Mouse (Mus musculus): ENCODE data around the gene Tmem205.
A peak's percentile ranks its signal among the peaks of the same experiment; 100 is the strongest.

Gene Tmem205

DNA sequence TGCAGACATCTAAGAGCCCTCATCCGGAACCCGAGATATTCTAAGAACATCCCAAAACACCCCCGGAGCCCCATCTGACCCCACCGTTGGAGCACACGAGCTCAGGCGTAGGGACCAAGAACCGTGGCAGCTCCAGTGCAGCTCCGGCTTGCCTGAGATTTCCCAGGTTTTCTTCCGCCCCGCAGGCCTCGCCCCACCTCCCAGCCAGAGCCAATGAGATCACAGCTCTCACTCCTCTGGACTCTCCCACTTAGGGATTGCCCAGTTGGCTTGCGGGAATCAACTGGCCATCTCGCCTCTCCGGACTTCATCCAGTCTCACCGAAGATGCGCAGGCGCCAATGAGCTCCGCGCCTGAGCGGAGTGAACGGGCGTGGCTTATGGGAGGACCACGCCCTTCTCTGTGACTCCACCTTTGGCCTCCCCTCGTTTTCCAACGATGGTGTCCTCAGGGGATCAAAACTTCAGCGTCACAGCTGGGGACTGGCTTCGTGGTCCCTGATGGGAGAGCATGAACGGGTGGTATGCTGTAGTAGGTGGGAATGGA, at the start of gene Tmem205, which contains the start of gene Ccdc159:
TSS of gene Tmem205 (minus strand) at position 349 of the 546 bp plus-strand sequence.
TSS of gene Ccdc159 (plus strand) at position 264 of the 546 bp plus-strand sequence.
- DNase-seq (ENCODE audit: low spot score): no peak

DNA sequence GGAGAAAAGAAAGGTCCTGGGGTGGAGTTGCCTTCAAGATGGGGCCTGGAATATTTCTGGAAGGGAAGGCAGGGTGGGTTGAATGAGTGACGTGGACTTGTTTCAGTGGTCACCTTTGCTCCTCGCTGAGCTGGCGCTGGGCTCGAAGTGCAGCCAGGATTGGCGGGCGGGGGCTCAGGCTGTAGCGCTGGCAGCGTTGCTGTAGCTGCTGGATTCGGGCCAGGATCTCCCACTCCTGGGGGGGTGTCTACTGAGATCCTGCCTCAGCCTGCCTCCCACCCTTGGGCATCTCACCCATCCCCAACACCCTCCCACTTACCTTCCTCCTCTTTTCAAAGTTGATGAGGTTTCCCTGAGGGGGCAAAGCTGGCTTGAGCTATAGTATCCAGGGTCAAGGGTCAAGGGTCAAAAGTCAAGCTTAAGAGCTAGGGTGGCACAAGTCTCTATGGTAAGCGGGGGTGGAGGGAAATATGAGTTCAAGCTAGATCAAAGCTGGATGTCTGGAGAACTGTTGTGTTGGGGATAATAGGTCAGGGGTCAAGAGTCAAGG, 49.3 kb upstream of the Tmem205 start:
- DNase-seq (ENCODE audit: low spot score): no peak

GRCm38 (mm10) chr9:21969304-21969703, 41.9 kb upstream of the Tmem205 start:
- no peak for DNase-seq (ENCODE audit: low spot score)

GRCm38 (mm10) chr9:21968883-21969282, 41.5 kb upstream of the Tmem205 start:
- DNase-seq (ENCODE audit: low spot score): no peak

DNA sequence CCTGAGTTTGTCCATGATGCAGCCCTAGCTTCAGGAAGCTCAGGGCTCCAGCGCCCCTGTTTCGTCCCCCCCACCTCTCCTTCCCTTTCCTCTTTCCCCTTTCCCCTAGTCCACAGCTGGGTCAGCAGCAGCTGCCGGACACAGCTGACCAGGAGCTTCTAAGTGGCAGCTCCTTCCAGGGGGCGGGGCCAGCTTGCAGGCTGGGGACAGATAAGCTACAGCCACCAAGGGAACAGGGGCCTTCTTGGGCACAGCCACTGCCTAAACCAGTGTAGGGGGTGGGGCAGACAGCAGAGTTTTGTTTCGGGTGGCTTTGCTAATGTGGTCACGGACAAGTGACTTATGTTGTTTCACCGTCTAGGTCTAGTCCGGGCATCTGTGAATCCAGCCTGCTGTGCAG, 36.1 kb upstream of the Tmem205 start, which contains the start of gene Epor:
TSS of gene Epor (minus strand) at position 90 of the 400 bp plus-strand sequence.
- DNase-seq (ENCODE audit: low spot score): peak; percentile 72

DNA sequence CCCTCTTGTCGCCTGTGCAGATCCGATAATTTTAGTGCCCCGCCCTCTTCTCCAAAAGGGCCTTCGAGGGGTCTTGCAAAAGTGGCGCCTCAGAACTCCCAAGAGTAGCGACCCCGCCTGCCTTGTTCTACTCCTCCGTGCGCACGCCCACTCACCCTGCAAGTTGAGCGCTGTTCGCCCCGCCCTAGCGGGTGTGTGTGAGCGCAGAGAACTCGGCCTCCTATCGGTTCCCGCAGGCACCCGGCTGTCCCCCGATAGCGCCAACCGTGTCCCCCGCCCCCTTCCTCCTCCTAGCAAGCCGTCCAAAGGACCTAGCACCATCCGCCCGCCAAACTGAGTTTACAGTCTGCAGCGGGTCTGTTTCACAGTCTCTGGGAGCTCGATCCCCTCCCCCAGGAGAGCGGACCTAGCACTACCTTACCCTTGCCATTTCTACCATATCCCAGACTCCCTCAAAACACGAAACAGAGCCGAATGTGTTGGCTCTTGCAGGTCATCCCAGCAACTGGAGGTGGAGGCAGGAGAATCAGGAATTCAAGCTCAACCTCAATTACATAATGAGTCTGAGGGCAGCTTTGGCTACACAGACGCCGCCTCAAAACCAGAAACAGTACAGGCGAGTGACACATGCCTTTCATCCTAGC, 35.2 kb upstream of the Tmem205 start:
- peak; percentile 90 for DNase-seq (ENCODE audit: low spot score)

GRCm38 (mm10) chr9:21962010-21962409, 34.7 kb upstream of the Tmem205 start:
- no peak for DNase-seq (ENCODE audit: low spot score)

- no peak for DNase-seq (ENCODE audit: low spot score)
Measured at GRCm38 (mm10) chr9:21961366-21961980, 34.1 kb upstream of the Tmem205 start.

GRCm38 (mm10) chr9:21960558-21961208, 33.3 kb upstream of the Tmem205 start:
- no peak for DNase-seq (ENCODE audit: low spot score)

DNA sequence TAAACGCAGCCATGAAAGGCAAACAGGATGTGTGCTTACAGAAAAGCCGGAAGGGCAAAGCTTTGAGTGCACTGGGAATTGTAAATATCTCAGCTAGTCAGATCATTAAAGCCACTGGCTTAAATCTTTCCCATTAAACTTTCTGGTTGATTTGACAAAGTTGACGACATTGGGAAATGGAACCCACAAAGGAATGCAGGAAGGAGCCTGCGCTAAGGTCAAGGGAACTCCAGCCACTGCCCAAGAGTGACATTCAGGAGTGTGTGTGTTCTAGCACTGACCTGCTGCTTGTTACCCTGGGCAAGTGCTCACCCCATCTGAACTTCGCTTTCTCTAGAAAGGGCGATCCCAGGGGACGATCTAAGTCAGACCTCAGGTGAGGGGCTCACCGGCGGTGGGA, 32.8 kb upstream of the Tmem205 start:
- no peak for DNase-seq (ENCODE audit: low spot score)

- DNase-seq (ENCODE audit: low spot score): no peak
Measured at GRCm38 (mm10) chr9:21959244-21959643, 31.9 kb upstream of the Tmem205 start.

DNA sequence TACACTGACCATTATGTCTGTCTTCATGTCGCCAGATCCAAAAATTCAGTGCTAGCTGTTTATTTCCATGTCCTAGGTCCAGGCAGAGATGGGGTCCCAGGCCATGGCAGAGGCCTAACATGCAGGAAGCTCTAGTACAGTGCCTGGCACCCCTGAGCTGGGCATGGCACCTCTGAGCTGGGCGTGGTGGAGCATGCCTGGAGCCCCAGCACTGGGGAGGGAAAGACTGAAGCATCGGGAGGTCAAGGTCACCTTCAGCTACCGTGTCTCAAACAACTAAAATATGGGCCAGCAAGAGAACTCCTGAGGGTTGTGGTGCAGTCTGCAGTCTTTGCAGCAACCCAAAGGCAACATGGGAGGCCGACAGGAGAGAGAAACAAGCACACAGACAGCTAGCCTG, 31.0 kb upstream of the Tmem205 start:
- DNase-seq (ENCODE audit: low spot score): no peak

DNA sequence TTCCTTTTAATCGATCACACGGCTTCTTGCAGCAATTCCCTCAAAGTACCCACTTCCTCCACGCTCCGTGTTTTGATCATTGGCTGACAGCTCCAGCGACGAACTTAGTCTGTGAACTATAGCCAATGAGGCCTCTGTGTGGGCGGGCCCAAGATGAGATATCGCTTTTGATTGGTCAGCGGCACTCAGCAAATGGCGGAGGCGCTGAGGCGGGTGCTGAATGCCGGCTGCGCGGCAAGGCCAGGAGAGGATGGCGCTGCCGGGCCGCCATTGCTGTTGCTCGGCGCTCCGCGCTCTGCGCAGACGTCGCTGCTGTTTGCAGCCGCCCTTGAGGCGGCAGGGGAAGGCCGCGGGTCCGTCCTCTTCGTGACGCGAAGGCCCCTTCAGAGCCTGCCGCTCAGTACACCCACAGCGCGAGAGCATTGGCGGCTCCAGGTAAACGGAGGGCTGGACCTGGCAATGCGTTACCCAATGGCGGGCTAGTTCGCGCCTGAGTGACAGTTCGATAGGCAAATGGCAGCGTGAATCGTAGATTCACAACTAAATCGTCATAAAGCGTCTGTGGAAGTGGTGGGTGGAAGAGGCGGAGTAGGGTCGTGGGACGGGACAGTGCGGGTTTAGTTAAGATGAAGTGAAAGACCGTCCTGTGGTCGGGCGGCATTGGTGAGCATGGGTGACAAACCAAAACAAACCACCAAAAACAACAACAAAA, 28.4 kb upstream of the Tmem205 start, which contains the start of gene Swsap1:
TSS of gene Swsap1 (plus strand) at position 186 of the 712 bp plus-strand sequence.
- DNase-seq (ENCODE audit: low spot score): peak; percentile 99

- DNase-seq (ENCODE audit: low spot score): no peak
Measured at GRCm38 (mm10) chr9:21955225-21955569, 27.8 kb upstream of the Tmem205 start.

DNA sequence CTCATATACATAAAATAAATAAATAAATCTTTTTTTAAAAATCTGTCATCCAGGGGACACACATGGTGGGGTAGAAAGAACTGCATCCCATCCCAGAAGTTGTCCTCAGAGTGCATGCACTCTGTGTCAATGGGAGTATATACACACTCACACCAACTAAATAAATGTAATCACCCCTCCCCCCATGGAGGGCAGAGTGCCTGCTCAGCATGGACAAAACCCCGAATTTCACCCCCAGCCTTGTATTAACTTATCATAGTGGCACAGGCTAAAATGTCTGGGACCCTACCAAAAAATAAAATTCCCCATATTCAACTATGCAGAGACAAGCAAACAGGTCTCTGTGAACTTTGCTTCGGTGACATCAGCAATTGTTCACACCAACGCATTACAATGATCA, 27.3 kb upstream of the Tmem205 start:
- no peak for DNase-seq (ENCODE audit: low spot score)

GRCm38 (mm10) chr9:21953600-21953999, 26.2 kb upstream of the Tmem205 start:
- DNase-seq (ENCODE audit: low spot score): no peak

GRCm38 (mm10) chr9:21951977-21952376, 24.6 kb upstream of the Tmem205 start:
- no peak for DNase-seq (ENCODE audit: low spot score)

DNA sequence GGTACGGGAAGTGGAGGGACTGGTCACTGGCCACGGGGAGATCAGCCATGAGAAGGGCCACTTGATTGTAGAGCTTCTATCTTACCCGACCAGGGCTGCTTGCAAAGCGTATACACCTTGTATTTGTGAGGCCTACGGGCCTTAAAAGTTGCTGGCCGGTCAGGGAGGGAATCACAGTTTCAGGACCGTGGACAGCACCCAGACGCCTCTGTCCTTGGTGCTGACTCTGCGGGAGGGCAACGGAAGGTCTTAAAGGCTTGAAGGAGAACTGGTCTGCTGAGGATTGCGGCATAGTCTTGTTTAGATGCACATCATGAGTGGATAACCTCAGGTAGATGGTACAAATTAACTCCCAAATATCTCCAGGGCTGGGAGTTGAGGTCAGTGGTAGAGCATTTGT, 23.0 kb upstream of the Tmem205 start:
- peak; percentile 62 for DNase-seq (ENCODE audit: low spot score)

- no peak for DNase-seq (ENCODE audit: low spot score)
Measured at GRCm38 (mm10) chr9:21948790-21949189, 21.4 kb upstream of the Tmem205 start.

DNA sequence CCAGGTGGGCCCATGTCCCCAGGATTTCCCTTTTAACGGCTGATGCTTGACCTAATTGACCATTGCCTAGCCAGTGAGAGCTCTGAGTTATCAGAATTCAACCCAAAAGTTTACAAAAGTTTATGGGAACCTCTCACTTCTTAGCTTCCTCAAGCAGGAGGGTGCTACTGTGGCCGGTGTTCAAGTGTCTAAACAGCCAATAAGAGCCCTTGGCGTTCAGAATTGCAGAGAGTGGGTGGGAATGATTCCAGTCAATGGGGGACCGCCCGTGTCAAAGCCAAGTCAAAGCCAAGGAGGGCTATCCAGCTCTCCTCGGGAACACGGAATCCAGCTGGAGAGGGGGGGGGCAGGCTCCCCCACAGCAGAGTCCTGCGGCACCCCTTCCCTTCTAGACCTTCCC, 20.8 kb upstream of the Tmem205 start:
- DNase-seq (ENCODE audit: low spot score): no peak

DNA sequence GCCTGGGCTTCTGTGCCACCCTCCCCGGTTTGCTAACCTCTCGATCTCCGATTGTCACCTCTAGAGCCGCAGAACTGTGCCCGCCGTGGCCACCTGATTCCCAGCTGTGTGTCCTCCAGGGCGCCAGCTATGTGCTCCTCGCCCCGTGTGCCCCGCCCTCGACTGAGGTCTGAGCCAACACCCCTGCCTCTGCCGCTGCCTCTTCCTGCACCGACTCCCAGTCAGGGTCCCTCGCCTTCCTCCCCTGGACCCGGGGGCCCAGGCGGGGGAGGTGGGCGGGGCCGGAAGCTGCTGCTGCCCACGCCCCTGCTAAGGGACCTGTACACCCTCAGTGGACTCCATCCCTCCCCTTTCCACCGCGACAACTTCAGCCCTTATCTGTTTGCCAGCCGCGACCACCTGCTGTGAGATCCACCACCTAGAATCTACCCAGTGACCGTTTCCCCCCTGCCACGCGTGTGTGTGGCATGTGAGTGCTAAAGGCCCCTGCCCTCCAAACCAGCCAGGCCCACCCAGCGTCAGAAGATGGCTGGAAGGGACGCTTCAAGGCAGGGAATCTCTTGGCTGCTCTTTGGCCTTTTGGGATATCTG, 20.3 kb upstream of the Tmem205 start:
- no peak for DNase-seq (ENCODE audit: low spot score)

GRCm38 (mm10) chr9:21944267-21944666, 16.9 kb upstream of the Tmem205 start:
- no peak for DNase-seq (ENCODE audit: low spot score)
